Mouse (Mus musculus) midbrain, embryonic 15.5 days (tissue): ENCODE measurements at regions not wholly inside any gene's neighbourhood (a gene's known extent, or its start where the extent isn't known, plus 50 kb on each side); places are given as distances from the start of the nearest gene placed in this dataset.

ENCODE experiments used
- ATAC-seq: fragments of 200-750 bp; cut with Nextera tagmentation; replicated peaks from 2 replicates; pipeline ENCODE4 v1.8.0; 2017; ENCODE audit warnings: moderate TSS enrichment
- H3K27ac ChIP-seq: fragments of 300-500 bp; sonication (generic); 2 replicates; pipeline ENCODE4 v1.5.1; 2015; ENCODE audit warnings: mild to moderate bottlenecking, inconsistent platforms
- H3K27me3 ChIP-seq: fragments of 300-500 bp; sonication (generic); replicated peaks from 2 replicates; pipeline ENCODE4 v1.6.1; 2015; ENCODE audit warnings: inconsistent platforms
- H3K36me3 ChIP-seq: fragments of 300-500 bp; sonication (generic); replicated peaks from 2 replicates; pipeline ENCODE4 v1.6.1; 2015; ENCODE audit warnings: inconsistent platforms
- H3K4me1 ChIP-seq: fragments of 300-500 bp; sonication (generic); 2 replicates; pipeline ENCODE4 v1.6.1; 2015; ENCODE audit warnings: inconsistent platforms
- H3K4me2 ChIP-seq: fragments of 300-500 bp; sonication (generic); 2 replicates; pipeline ENCODE4 v1.6.1; 2015; ENCODE audit warnings: inconsistent platforms, mild to moderate bottlenecking, moderate library complexity
- H3K4me3 ChIP-seq: fragments of 300-500 bp; sonication (generic); 2 replicates; pipeline ENCODE4 v1.5.1; 2015; ENCODE audit warnings: mild to moderate bottlenecking, inconsistent platforms
- H3K9ac ChIP-seq: fragments of 300-500 bp; sonication (generic); 2 replicates; pipeline ENCODE4 v1.6.1; 2015; ENCODE audit warnings: mild to moderate bottlenecking, inconsistent platforms
- H3K9me3 ChIP-seq: fragments of 300-500 bp; sonication (generic); 2 replicates; pipeline ENCODE4 v1.6.1; 2016; ENCODE audit warnings: inconsistent platforms
- WGBS: fragments of 180-500 bp; shearing (Covaris S2); methylation state at CpG from one replicate; pipeline ENCODE4 v1.1.7; 2015; ENCODE audit warnings: mixed read lengths; 5-methylcytosine and 5-hydroxymethylcytosine counted together

GRCm38 (mm10) chr5:43049381-43050301 is 183.3 kb upstream of the Cpeb2 start:
- peak; percentile 42; the same call in 1 of the 2 replicates for ATAC-seq
- Histone ChIP-seq H3K27me3 (no peaks in the 10 kb centered on the region), H3K4me2 (no peak overlapping the region), H3K4me1 (no peaks in the 10 kb centered on the region), H3K27ac (no peak overlapping the region), H3K9ac (no peak overlapping the region), H3K4me3 (no peak overlapping the region), H3K36me3 (no peaks in the 10 kb centered on the region), H3K9me3 (no peaks in the 10 kb centered on the region)
- 85% methylated on average over 4 of the region's 4 CpGs for WGBS

DNA sequence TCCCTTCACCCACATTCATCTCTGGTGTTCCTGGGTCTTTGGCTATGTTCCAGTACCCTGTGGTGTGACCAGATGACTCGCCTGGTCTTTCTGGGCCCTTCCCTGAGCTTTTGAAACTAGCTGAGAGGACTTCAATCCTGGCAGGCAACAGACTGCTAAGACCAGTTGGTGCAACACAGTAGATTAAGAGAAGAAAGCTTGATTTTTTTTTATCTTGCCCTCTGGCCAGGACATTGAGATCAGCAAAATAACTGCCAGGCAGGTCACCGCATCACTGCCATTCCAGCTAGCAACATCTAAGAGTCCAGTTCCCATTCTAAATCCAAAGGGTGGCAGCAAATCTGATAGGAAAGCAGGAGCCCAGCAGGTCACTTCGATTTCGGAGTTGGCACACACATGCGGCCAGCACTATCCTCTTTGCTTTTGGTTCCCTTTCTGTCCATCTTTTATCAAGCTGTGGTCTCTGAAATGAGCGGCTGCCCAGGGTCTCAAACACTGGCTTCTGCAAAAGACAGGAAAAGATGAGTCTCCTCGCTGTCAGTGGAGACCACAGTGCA is 181.9 kb upstream of the Cpeb2 start:
- H3K9ac ChIP-seq = no peak overlapping the region
- ATAC-seq = no peak
- no peaks in the 10 kb centered on the region for H3K4me1 ChIP-seq
- H3K36me3 ChIP-seq = no peaks in the 10 kb centered on the region
- H3K4me2 ChIP-seq = no peak overlapping the region
- no peaks in the 10 kb centered on the region for H3K27me3 ChIP-seq
- H3K4me3 ChIP-seq = no peak overlapping the region
- no peak overlapping the region for H3K27ac ChIP-seq
- 88% methylated on average over 7 of the region's 7 CpGs for WGBS
- H3K9me3 ChIP-seq = no peaks in the 10 kb centered on the region

GRCm38 (mm10) chr5:43052668-43053067 is 180.3 kb upstream of the Cpeb2 start:
- Histone ChIP-seq H3K27me3 (no peaks in the 10 kb centered on the region), H3K36me3 (no peaks in the 10 kb centered on the region), H3K27ac (no peak overlapping the region), H3K9me3 (no peaks in the 10 kb centered on the region), H3K4me3 (no peak overlapping the region), H3K9ac (no peak overlapping the region), H3K4me1 (no peaks in the 10 kb centered on the region), H3K4me2 (no peak overlapping the region)
- ATAC-seq = no peak
- 75% methylated on average over 1 of the region's 1 CpGs for WGBS

DNA sequence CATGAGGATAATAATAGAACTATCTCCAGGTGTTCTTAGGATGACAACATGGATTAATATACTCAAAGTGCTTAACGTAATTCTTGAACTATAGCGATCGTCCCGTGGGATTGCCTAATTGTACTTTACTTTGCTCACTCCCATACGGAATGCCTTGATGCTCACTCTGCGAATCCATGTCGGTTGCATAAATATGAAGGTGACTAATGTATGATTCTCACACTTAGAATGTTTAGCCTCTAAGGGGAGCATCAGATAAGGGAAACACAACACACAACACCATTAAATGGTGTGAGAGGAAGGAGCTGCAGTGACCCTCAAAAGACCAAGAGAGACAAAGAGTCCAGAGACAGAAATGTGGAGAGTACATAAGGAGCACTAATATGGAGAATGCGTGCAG is 178.4 kb upstream of the Cpeb2 start:
- ATAC-seq = no peak
- no peaks in the 10 kb centered on the region for H3K27me3 ChIP-seq
- H3K9me3 ChIP-seq = no peaks in the 10 kb centered on the region
- H3K4me3 ChIP-seq = no peak overlapping the region
- H3K27ac ChIP-seq = no peak overlapping the region
- no peaks in the 10 kb centered on the region for H3K4me1 ChIP-seq
- no peak overlapping the region for H3K9ac ChIP-seq
- WGBS = 93% methylated on average over 8 of the region's 8 CpGs
- no peak overlapping the region for H3K4me2 ChIP-seq
- no peaks in the 10 kb centered on the region for H3K36me3 ChIP-seq

GRCm38 (mm10) chr5:43055111-43055710 is 177.8 kb upstream of the Cpeb2 start:
- 64% methylated on average over 4 of the region's 4 CpGs for WGBS
- H3K4me1 ChIP-seq = no peaks in the 10 kb centered on the region
- no peaks in the 10 kb centered on the region for H3K27me3 ChIP-seq
- H3K27ac ChIP-seq = no peak overlapping the region
- H3K4me2 ChIP-seq = no peak overlapping the region
- no peak overlapping the region for H3K9ac ChIP-seq
- H3K9me3 ChIP-seq = no peaks in the 10 kb centered on the region
- no peaks in the 10 kb centered on the region for H3K36me3 ChIP-seq
- ATAC-seq = no peak
- no peak overlapping the region for H3K4me3 ChIP-seq

GRCm38 (mm10) chr5:43056486-43056885 is 176.5 kb upstream of the Cpeb2 start:
- WGBS = 97% methylated on average over 2 of the region's 2 CpGs

DNA sequence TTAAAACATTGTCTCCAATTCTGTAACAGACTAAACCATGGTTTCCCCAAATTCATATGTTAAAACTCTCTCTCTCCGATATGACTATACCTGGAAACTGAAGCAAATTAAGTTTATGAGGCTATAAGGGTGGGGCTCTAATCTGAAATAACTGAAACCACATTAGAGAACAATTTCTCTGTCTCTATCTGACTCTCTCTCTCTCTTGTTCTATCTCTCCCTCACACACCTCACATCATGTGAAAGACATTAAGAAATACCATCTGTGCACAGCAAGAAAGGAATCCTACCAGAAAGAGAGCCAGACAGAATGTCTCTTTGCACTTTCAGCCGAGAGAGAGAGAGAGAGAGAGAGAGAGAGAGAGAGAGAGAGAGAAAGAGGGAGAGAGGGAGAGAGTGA is 171.7 kb upstream of the Cpeb2 start:
- Histone ChIP-seq H3K4me1 (no peaks in the 10 kb centered on the region), H3K36me3 (no peaks in the 10 kb centered on the region), H3K4me3 (no peak overlapping the region), H3K9ac (no peak overlapping the region), H3K4me2 (no peak overlapping the region), H3K9me3 (no peaks in the 10 kb centered on the region), H3K27ac (no peak overlapping the region), H3K27me3 (no peaks in the 10 kb centered on the region)
- no peak for ATAC-seq
- 89% methylated on average over 2 of the region's 2 CpGs for WGBS

More at GRCm38 (mm10) chr5:43056486-43056885, 176.5 kb upstream of the Cpeb2 start:
- Histone ChIP-seq H3K36me3 (no peaks in the 10 kb centered on the region), H3K27me3 (no peaks in the 10 kb centered on the region), H3K4me3 (no peak overlapping the region), H3K27ac (no peak overlapping the region), H3K9me3 (no peaks in the 10 kb centered on the region), H3K4me1 (no peaks in the 10 kb centered on the region), H3K4me2 (no peak overlapping the region), H3K9ac (no peak overlapping the region)
- ATAC-seq = no peak

- Histone ChIP-seq H3K9ac (no peak overlapping the region), H3K27me3 (no peaks in the 10 kb centered on the region), H3K4me2 (no peak overlapping the region), H3K4me3 (no peak overlapping the region), H3K4me1 (no peaks in the 10 kb centered on the region), H3K36me3 (no peaks in the 10 kb centered on the region), H3K27ac (no peak overlapping the region), H3K9me3 (no peaks in the 10 kb centered on the region)
- 92% methylated on average over 1 of the region's 1 CpGs for WGBS
- no peak for ATAC-seq
Measured at GRCm38 (mm10) chr5:43061797-43062391, 171.1 kb upstream of the Cpeb2 start.

DNA sequence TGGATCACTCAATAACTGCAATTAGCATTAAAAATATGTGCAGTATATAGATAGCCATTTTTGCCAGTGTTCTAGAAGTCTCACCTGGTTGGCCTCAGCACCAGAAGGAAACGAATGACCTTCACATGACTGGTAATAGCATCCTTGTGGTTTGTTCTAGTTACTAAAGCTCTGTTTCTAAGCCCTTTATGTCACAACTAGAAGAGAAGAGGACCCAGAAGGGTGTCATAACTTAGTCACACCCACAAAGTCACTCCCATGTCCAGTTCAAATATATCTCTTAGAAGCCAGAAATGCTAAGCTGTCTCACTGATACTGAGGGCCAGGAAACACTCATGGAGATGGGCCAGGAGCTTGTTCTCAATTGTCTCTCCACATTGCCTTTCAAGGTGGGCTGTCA is 170.5 kb upstream of the Cpeb2 start:
- Histone ChIP-seq H3K4me2 (no peak overlapping the region), H3K27ac (no peak overlapping the region), H3K4me3 (no peak overlapping the region), H3K9ac (no peak overlapping the region), H3K4me1 (no peaks in the 10 kb centered on the region), H3K27me3 (no peaks in the 10 kb centered on the region), H3K36me3 (no peaks in the 10 kb centered on the region), H3K9me3 (no peaks in the 10 kb centered on the region)
- ATAC-seq = no peak
- 88% methylated on average over 1 of the region's 1 CpGs for WGBS

- Histone ChIP-seq H3K9ac (no peak overlapping the region), H3K4me1 (no peaks in the 10 kb centered on the region), H3K4me3 (no peak overlapping the region), H3K27ac (no peak overlapping the region), H3K9me3 (no peaks in the 10 kb centered on the region), H3K36me3 (no peaks in the 10 kb centered on the region), H3K27me3 (no peaks in the 10 kb centered on the region), H3K4me2 (no peak overlapping the region)
- ATAC-seq = no peak
- 81% methylated on average over 8 of the region's 8 CpGs for WGBS
Measured at GRCm38 (mm10) chr5:43063386-43063785, 169.6 kb upstream of the Cpeb2 start.

DNA sequence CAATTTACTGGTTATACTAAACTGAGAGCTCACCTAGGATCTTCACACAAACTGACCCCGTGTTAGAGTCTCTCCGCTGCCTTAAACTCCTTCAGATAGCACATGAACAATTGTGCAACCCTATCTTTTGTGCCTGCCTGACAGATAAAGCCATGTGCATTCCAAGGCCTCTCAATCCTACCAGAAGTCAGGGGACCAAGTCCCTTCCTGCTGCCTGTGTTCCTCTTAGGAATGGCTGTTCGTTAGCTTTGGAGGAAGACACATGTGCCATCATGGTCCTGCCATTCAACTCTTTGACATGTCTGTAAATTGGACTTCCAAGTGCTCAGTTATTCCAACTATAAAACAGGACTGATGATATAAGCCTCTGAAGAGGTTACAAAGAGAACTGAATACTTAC is 161.4 kb upstream of the Cpeb2 start:
- 90% methylated on average over 3 of the region's 3 CpGs for WGBS
- Histone ChIP-seq H3K9me3 (no peaks in the 10 kb centered on the region), H3K4me2 (no peak overlapping the region), H3K4me3 (no peak overlapping the region), H3K27ac (no peak overlapping the region), H3K27me3 (no peaks in the 10 kb centered on the region), H3K36me3 (no peaks in the 10 kb centered on the region), H3K4me1 (no peaks in the 10 kb centered on the region), H3K9ac (no peak overlapping the region)
- ATAC-seq = no peak

- Histone ChIP-seq H3K27me3 (no peaks in the 10 kb centered on the region), H3K4me3 (no peak overlapping the region), H3K27ac (no peak overlapping the region), H3K36me3 (no peaks in the 10 kb centered on the region), H3K9ac (no peak overlapping the region), H3K9me3 (no peaks in the 10 kb centered on the region), H3K4me1 (no peaks in the 10 kb centered on the region), H3K4me2 (no peak overlapping the region)
- 81% methylated on average over 2 of the region's 2 CpGs for WGBS
- no peak for ATAC-seq
Measured at GRCm38 (mm10) chr5:43072340-43072739, 160.6 kb upstream of the Cpeb2 start.
